Mouse (Mus musculus): ENCODE data around the gene Scfd2.
A peak's percentile ranks its signal among the peaks of the same experiment; 100 is the strongest.

The Scfd2 gene

GRCm38 (mm10) chr5:74313542-74313941, 218.0 kb downstream of the Scfd2 start:
- no peak for DNase-seq (ENCODE audit: low spot score in 2 of 2)

DNA sequence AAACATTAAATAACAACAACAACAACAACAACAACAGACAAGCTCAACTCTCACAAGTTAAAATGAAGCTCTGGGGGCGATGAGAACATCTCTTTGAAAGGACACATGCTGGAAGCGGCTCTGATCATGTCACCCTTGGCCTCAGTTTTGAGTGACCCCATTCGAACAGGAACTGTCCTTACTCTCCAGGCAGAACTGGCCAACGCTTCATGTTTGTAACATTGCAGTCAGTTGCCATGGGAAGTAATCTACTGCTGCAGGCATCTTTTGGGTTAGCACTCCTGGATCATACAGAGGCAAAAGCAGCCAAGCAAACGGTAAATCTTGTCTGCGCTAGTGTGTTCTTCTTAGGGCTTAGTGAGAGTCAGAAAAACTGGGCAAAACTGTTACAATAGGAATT, 219.7 kb downstream of the Scfd2 start:
- no peak for DNase-seq (ENCODE audit: low spot score in 2 of 2)

- DNase-seq (ENCODE audit: low spot score in 2 of 2), result peak in 1 of 2 experiments; percentile 58
Measured at GRCm38 (mm10) chr5:74311200-74311825, 220.2 kb downstream of the Scfd2 start.

DNA sequence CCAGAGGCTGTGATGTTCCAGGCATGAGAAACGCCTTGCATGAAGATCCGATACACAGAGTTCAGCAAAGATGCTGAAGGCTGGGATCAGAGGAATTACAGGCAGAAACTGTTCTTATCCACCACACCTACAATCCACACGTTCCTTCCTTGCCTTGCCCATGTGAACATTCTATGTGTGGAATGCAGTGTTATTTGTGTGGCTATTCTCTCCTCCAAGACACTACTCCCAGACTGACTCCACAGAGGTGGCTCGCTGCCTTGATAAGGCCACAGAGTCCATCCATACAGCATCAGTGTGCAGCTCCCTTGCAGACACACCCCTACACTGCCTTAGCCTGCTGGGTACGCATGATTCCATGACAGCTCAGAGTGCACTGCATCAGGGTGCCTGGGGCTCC, 221.5 kb downstream of the Scfd2 start:
- DNase-seq (ENCODE audit: low spot score in 2 of 2), result no peak

DNA sequence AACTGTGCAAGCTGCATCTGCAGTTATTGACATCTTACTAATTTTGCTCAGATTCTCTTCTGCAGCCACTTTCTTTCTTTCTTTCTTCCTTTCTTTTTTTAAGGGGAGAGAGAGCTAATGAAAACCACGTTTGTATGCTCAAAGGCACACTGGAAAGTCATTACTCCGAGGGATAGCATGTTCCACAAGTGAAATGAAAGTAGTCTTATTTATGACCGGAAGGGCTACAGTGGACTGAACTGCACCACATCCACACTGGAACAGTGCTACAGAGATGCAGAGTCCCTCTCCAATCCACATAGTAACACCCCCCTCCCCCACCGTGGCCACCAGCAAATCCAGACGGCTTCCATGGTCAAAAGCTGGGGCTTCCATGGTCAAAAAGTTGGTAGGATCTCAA, 224.3 kb downstream of the Scfd2 start:
- DNase-seq (ENCODE audit: low spot score in 2 of 2), result no peak

DNA sequence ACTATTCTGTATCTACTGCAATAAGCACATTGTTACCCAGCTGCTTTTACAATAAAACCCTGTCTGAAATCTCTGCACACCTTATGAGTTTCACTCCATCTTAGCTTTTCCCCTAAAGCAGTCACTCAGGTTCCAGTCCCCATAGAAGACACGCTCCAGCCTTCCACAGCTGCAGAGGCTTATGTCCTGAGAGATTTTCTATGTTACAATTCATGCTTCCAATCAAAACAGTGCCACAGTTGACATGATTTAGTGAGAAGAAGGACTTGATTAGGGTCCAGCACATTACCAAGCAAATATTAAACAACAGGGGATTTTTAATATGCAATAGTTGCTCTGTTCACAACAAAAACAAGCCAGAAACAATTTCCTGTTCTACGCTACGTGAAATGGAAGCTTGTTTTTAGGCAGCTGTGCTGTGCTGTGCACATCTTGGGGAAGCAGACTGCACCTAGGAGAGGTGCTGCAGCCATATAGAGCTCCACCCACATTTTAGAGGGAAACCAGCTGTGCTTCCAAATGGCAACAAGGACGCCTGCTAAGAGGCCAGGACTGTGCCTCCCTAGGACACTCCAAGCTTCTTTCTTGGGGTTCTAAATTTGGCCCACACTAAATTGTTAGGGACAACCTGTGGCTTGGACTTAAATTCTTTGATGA, 225.9 kb downstream of the Scfd2 start:
- DNase-seq (ENCODE audit: low spot score in 2 of 2), result no peak

GRCm38 (mm10) chr5:74304767-74305166, 226.8 kb downstream of the Scfd2 start:
- no peak for DNase-seq (ENCODE audit: low spot score in 2 of 2)

GRCm38 (mm10) chr5:74302331-74302730, 229.2 kb downstream of the Scfd2 start:
- no peak for DNase-seq (ENCODE audit: low spot score in 2 of 2)

GRCm38 (mm10) chr5:74301443-74301842, 230.1 kb downstream of the Scfd2 start:
- DNase-seq (ENCODE audit: low spot score in 2 of 2), result no peak

GRCm38 (mm10) chr5:74300931-74301330, 230.6 kb downstream of the Scfd2 start:
- DNase-seq (ENCODE audit: low spot score in 2 of 2), result no peak

DNA sequence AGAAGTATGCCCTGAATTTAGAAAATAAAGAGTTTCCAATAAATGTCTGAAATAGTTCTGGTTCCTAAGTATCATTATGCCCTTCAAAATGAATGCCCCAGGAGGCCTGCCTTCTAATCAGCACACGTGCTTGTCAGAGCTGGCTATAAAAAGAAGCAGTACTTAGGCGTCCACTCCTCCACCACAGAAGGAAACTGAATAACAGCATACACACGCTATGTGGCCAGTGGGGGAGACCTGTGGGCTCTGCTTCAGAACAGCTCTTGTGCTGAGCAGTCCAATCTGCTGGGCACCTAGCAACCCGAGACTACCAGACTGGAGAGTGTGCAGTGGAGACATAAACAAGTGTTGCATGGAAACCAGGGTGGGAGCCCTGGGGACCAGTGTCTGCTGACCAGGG, 231.4 kb downstream of the Scfd2 start:
- DNase-seq (ENCODE audit: low spot score in 2 of 2), result peak; percentile 30 to 31

DNA sequence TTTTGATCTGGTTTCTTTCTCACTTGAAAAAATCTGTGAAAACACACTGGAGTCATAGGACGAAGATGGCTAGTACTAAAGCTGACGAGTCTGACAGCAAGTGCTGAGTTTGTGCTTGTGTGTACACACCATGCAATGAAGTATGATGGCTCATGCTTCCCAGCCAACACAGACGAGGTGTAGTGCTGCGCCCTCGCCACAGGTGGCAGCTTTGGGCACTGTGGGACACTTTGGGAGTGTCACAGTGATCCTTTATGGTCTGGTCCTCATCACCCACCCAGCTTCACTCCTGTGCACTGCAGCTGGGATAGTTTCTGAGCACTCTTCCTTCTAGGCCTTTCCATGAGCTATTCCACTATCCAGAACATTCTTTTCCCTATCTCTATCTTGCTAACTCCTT, 234.4 kb downstream of the Scfd2 start:
- no peak for DNase-seq (ENCODE audit: low spot score in 2 of 2)

DNA sequence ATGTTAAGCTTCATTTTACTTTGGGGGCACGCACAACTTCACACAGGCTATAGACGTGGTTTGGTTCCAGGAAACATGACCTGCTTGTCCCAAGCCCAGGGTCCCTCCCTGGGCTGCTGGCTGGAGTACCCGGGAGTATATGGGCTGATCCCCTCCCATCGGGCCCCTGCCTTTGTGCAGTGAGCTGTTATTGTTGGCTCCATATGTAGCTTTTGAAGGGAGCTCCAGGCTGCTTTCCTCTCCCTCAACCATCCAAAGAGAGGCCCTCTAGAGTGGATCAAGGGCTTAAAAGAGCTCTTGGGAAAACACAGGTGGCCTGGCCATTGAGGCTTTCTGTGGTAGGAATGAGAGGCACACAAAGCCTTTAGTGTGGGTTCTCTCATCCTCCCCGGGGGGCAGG, 235.5 kb downstream of the Scfd2 start:
- no peak for DNase-seq (ENCODE audit: low spot score in 2 of 2)

- DNase-seq (ENCODE audit: low spot score in 2 of 2), result no peak
Measured at GRCm38 (mm10) chr5:74293513-74293912, 238.0 kb downstream of the Scfd2 start.

DNA sequence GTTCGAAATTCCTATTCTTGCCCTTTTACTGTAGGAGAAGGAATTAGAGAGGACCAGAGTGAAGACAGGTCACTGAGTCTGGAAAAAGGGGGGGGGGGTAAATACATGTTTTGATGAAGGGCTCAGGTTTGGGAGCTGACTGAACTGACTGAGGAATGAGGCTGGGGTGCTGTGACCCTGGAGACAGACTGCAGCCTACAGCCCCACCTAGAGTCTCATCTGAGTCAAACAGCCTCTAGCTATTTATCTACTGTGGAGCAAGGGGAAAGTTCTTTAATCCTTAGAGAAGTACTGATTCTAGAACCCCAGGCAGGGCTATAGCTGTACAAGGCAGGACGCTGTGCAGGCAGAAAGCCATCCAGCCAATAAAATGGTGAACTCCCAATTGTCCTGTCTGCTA, 239.5 kb downstream of the Scfd2 start:
- no peak for DNase-seq (ENCODE audit: low spot score in 2 of 2)

- no peak for DNase-seq (ENCODE audit: low spot score in 2 of 2)
Measured at GRCm38 (mm10) chr5:74291575-74291974, 240.0 kb downstream of the Scfd2 start.

DNA sequence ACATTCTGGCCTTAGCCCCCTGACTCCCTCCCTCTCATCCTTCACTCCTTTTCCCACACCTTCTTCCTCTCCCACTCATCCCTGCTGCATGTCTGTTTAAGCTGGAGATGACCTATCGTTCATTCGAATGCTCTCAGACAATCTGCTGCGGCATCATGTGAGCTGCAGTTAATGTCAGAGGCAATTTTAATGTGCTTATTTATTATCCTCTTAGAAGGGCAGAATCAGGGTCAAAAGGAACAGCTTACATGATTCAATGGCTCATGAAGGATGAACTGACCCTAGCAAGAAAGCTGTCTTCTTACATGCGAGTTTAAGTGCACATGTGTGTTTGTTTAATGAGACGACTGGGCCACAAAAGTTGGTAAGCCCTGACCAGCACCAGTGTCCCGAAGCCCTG, 241.6 kb downstream of the Scfd2 start:
- no peak for DNase-seq (ENCODE audit: low spot score in 2 of 2)

DNA sequence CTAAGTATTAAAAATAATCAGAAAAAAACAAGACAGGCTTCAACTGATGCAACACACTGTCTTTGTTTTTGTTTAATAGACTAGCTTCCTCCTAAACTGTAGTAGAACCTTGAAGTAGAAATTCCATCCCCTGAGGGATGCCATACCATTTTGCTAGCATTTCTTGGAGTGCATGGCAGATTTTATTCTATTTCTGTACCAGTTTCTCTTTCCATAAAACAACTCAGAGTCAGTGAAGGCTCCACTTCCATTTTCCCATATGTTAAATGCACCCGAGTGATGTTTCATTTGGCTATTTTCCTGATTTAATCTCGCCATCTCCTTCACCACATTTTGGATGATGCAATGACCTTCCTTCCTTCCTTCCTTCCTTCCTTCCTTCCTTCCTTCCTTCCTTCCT, 243.4 kb downstream of the Scfd2 start:
- DNase-seq (ENCODE audit: low spot score in 2 of 2), result no peak

DNA sequence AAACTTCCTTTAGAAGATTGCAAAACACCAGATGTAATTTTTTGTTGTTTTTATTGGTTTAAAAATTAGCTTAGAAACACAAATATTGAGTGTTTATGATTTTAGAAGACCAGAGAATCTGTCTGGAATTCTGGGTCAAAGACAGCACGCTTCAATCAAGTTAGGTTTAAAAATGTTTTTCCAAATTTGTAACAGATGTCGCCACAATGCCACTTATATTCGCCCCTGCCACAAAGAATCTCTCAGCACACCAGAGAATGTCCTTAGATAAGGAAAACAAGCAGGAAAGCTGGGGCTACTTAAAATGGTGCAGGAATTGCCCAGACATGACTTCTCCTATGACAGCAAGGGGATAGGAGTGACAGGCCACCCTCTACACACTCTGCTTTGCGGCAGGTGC, 245.3 kb downstream of the Scfd2 start:
- DNase-seq (ENCODE audit: low spot score in 2 of 2), result no peak

DNA sequence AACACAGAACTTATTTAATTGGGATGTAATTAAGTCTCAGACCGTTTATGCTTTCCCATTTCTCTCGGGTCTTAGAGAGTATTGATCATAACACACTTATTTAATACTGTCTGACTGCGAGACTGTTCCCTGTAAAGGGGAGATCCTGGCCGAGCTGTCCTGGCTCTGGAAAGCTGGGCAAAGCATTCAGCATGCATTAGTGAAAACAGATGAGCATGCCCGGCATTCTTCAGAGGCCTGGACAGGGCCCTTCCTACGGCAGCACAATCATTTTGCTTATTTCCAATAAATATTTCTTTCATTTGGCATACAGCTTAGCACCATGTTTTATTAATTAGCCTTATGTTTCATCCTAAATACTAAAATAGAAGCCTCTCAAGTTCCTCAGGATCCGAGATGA, 245.8 kb downstream of the Scfd2 start:
- DNase-seq (ENCODE audit: low spot score in 2 of 2), result no peak

GRCm38 (mm10) chr5:74285289-74285688, 246.3 kb downstream of the Scfd2 start:
- no peak for DNase-seq (ENCODE audit: low spot score in 2 of 2)

- DNase-seq (ENCODE audit: low spot score in 2 of 2), result peak in 1 of 2 experiments; percentile 44
Measured at GRCm38 (mm10) chr5:74283545-74283944, 248.0 kb downstream of the Scfd2 start.

- no peak for DNase-seq (ENCODE audit: low spot score in 2 of 2)
Measured at GRCm38 (mm10) chr5:74281480-74281879, 250.1 kb downstream of the Scfd2 start.

DNA sequence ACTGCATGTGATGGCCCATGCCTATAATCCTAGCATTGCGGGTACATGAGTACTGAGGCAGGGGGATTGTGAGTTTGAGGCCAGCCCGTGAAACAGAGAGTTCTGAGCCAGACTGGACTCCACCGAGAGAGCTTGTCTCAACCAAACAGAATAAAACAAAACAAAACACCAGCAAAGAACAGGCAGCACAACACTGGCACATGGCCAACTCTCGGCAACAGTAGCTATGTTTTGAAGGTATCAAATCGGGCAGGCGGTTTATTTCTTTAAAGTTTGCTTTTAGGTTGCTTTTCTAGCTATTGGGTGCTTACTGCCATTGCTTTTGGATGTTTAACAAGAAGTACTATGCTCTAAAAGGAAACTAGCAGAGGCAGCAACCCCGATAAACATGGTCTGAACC, 251.9 kb downstream of the Scfd2 start:
- no peak for DNase-seq (ENCODE audit: low spot score in 2 of 2)

Measured in left cerebral cortex, adult 9 months (tissue).